Mouse (Mus musculus): ENCODE measurements around the gene Klf2.

GRCm38 (mm10) chr8:72289051-72289450, 29.8 kb upstream of the Klf2 start:
- no peak for TF ChIP-seq CTCF (IDR thresholded peaks at IDR 0.05)
- no peak for TF ChIP-seq EP300 (IDR thresholded peaks at IDR 0.05)
